Mouse (Mus musculus): ENCODE data around the gene Gm17387.
A peak's percentile ranks its signal among the peaks of the same experiment; 100 is the strongest.
"Not testable (repeated sequence)": the region's sequence is repeated elsewhere in the genome, so short reads cannot be mapped to it uniquely, and the experiment has no call there.

Gene Gm17387

GRCm38 (mm10) chr7:141016707-141017697 is 11.9 kb upstream of the Gm17387 start:
- no peak for DNase-seq (ENCODE audit: low spot score)

DNA sequence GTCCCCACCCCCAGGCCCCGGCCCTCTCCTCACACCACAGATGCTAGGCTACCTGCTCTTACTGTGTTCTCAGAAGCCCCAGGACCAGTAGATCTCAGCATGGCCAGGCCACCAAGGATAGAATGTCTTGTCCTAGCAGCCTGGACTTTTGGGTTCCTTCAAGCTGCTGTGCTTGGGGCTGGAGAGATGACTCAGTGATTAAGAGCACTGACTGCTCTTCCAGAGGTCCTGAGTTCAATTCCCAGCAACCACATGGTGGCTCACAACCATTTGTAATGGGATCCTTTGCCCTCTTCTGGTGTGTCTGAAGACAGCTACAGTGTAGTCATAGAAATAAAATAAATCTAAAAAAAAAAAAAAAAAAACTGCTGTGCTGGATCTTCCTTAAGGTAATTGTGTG is 11.1 kb upstream of the Gm17387 start, which contains the start of gene Ifitm6:
Ifitm6 (minus strand) TSS at position 101 of the 400 bp plus-strand sequence.
- DNase-seq (ENCODE audit: low spot score), result not testable (repeated sequence)

DNA sequence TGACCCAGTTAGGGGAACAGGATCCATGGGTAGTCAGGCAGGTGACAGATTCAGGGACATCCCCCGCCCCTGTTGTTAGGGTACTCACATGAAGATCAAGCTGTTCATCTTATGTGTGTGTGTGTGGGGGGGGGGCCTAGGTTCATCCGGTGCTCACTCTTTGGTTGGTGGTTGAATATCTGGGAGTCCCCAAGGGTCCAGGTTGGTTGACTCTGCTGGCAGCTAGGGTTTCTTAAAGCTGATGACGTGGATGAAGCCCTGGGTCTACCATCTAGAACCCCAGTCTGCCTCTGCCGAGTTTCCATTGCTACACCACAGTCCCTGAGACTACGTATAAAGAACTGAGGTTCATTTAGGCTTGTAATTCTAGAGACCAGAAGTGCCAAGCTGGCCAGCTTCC is 9.9 kb upstream of the Gm17387 start:
- DNase-seq (ENCODE audit: low spot score), result no peak

DNA sequence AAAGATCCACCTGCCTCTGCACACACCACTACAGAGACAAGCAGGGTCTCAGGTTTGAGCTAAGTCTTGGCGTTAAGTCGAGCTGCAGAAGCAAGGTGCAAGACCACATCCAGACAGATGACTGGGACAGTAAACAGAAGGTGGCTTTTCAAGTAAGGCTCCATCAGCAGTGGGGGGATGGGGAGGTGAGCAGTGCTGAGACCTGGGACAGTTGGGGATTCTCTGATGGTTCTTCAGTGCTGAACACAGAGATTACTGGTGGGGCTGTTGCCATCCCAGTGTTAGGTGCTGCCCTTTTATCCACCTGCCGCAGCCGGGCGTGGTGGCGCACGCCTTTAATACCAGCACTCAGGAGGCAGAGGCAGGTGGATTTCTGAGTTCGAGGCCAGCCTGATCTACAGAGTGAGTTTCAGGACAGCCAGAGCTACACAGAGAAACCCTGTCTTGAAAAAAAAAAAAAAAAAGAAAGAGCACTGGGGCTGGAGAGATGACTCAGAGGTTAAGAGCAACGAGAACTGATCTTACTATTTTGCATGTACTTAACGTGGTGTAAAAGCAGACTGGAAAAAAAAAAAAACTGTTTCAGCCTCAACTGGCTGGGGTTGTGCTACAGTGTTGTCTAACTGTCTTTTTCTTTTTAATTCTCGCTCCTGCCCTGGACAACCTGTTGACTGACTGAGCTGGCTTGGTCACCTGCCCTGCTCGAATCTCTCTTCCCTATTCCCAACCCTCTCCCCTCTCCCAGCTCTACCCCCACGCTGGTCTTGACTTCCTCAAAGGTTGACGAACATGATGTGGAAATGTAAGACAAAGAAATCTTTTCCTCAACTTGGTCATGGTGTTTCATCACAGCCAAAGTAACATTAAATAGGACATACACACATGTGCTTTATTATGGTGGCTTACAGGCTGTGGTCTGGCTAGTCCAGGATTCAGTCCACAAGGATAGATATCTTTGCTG is 7.2 kb upstream of the Gm17387 start:
- DNase-seq (ENCODE audit: low spot score), result no peak

DNA sequence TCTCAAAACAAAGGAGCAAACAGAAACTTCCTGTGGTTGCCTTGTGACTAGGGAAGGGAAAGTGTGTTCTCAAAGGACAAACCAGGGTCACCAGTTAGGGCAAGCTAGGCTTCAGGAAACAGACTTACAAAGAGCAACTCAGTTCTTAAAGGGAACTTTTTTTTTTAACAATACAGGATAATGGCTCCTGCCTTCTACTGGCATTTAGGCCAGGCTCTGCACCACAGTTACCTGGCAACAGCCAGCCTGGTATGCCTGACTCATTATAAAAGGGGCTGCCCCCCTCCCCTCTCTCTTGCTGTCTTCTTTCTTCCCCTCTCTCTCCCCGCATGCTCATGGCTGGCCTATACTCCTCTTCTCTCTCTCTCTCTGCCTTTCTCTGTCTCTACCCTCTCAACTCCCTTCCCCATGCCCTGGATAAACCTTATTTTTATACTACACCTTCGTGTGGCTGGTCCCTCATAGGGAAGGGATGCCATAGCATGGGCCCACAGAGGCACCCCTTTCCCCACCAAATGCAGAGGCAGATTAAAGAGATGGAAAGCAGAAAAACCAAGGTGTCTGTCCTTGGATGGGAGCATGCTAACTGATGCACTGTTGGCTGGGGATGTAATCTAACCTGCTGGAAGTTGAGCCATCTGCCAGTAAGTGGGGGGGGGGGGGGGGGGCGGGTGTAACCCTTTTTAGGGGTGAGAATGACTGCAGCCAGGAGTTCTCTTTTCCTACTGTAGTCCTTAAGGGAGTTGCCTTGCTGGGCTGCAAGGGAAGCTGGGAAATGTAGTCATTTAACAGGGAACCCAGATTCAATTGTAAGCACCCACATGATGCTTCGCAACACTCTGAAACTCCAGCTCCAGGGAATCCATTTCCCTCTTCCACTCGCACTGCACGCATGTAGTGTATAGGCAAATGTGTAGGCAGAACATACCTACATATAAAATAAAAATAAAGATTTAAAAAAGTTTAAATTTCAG is 3.8 kb upstream of the Gm17387 start:
- no peak for DNase-seq (ENCODE audit: low spot score)

DNA sequence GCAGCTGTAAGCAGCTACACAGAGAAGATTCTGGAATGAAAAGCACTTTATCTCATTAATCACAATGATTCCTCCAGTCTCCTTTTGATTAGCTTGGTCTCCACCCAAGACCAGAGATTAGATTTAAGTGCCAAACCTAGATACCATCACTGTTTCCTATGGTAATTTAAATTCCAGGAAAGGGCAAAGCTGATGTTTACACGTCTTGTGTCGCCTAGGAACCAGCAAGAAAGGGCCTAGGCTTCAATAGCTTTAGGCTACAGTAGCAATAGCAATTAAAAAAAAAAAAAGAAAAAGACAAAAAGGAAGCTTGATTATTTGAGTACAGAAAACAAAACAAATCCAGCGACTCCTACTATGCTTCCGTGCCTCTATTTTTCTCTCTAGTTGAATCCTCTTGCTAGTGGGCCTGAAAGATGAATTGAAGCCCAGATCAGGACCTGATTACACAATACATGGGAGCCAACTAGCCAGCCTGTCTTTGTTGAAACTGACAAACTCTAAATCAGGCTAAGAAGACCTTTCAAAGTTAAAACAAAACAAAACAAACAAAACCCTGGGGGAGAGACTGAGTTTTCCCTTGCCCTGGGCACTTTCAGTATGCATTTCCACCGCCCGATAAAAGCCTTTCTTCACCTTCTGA is 2.7 kb upstream of the Gm17387 start:
- DNase-seq (ENCODE audit: low spot score), result no peak

- DNase-seq (ENCODE audit: low spot score), result no peak
Observed at GRCm38 (mm10) chr7:141026740-141027098, 2.2 kb upstream of the Gm17387 start.

- DNase-seq (ENCODE audit: low spot score), result no peak
Observed at GRCm38 (mm10) chr7:141030390-141030789, 1.5 kb downstream of the Gm17387 start.

DNA sequence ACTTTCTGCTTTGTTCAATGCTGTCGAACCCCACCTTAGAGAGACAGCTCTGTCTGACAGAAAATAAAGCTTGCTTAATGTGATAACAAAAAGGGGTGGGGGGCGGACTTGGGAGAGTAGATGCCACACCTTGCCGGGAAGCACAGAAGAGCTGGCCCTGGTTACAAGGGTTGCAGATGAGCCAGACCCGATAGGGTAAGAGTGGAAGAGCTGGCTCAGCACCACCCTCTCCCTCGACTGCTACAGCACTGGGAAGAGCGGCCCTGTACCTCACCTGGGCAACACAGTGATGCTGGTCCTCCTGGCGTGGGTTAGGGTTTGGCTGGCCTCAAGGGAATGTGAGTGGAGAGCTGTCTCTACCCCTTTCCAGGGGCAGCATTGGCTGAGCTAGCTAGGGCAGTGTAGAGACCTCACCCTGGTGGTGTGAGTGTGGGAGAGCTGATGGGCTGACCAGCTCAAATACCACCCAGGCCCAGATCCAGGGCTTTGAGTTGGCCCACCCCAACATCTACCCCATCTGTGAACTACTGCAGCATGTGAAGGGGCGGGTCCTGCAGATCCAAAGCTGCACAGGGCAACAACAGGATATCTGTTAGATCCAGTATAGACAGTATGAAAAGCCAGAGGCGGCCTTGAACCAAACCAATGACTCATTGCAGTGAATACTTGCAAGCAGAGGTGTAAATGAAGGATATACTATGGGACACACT is 3.7 kb downstream of the Gm17387 start:
- DNase-seq (ENCODE audit: low spot score), result no peak

DNA sequence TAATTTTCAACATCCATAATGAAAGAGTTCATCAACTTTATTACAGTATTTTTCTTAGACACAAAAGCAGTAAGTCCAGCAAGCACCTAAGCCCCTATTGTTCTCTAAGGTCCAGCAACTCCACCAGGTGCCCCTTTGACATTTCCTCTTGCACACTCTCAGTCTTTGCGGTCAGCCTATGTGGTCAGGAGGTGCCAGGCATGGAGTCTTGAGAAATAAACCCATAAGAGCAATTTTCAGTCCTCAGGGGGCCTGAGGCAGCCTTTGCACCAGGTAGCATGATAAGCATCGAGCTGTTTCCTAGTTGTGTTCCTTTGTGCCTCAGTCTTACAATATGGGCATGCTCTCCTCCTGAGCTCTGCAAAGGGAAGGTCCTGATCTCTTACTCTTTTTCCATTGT is 7.7 kb downstream of the Gm17387 start:
- not testable (repeated sequence) for DNase-seq (ENCODE audit: low spot score)

DNA sequence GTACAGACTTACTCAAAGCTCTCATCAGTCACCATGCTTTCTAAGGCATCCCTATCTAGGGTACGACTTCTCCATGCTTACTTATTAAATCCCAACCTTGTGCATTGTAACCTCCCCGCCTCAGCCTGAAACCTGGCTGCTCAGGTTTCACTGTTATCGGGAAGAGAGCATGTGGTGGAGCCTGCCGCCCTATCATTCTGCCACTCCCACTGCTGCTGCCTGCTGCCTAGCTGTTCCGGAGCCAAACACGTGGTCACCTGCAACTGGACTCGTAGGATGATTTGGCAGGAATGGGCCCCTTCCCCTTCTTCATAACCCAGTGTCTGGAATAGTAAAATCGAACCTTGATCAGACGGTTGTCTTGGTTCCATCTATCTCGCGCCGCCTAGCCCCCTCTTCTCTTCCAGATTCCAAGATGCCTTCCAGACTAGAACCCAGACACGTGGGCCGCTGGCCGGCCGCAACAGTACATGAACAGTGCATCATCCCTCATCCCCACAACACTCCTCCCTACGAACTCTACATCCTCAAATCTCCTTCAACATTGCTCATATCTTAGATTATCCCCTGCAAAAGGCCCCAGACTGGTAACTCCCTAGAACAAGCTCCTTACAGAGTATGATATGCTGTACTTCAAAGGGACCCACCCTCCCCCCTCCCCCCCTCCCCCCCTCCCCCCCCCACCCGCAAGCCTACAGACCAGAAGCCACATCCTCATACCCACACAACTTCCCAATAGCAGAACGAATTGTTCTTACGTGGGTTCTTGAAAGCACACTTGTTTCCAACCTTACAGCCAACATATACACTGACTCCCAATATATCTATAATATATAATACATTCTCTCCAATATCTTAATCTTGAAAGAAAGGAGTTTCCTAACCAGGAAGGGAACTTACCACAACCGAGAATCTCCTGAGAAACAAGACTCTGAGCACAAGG is 9.4 kb downstream of the Gm17387 start:
- no peak for DNase-seq (ENCODE audit: low spot score)

- no peak for DNase-seq (ENCODE audit: low spot score)
Observed at GRCm38 (mm10) chr7:141039386-141040107, 10.6 kb downstream of the Gm17387 start.

DNA sequence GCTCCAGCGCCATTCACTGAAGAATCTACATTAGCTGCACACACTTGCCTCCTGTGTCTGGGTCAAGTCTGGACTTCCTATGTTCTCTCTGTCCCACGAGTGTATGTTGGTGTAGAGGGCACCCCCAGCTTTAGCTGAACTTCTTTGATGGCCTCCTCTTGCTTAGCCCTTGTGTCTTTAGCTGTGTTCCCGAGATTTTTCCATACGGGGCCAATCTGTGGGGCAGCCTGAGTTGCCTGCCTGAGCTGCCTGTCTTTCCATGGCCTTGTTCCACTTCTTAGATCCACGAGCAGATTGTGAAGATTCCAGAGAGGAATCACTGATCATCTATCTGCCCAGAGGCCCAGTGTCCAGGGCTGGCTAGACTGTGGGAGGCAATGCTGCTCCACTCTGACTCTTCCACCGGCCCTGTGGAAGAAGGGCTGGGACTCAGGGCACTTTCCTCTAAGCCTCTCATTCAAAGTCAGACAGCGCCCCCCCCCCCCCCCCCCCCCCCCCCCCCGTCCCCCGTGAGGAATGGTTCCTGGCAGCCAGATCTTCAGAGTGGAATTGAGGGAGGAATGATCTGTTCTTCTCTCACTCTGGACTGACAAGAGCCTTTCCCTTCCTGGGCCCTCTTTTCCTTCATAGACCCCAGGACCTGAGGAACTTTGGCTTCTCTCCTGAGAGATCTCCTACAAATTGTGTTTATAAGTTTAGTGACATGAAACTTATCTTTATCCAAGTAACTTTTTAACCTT is 12.1 kb downstream of the Gm17387 start:
- DNase-seq (ENCODE audit: low spot score), result no peak

- peak; percentile 76 for DNase-seq (ENCODE audit: low spot score)
Observed at GRCm38 (mm10) chr7:141041661-141042060, 12.7 kb downstream of the Gm17387 start.

GRCm38 (mm10) chr7:141042539-141042938 is 13.6 kb downstream of the Gm17387 start:
- no peak for DNase-seq (ENCODE audit: low spot score)

DNA sequence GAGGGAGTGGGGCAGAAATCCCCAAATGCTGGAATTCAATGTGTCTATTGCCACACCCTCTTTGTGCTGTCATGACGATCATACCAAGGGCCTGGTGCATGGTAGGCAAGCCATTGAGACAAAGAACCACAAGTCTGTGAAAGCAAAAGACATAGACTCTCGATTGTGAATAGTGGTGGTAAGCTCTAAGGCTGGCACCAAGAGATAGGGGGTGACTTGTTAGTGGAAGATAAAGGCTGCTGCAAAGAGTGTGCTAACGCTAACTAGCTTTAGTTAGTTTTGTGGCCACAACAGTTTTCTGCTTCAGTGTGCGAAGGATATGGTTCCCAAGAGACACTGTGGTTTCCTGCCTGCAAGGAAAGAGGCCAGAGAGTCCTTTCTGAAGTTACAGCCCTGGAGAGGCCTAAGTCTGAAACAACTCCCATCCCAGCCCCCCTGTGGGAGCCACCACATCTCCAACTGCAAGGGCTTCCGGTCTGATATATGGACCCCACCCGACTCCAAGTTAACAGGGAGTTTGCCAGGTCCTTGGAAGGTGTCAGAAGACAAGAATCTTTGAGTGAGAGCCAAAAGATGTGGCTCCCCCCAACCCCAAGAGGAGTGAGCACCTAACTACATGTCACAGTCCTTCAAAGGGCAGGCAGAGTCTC is 18.1 kb downstream of the Gm17387 start:
- no peak for DNase-seq (ENCODE audit: low spot score)

GRCm38 (mm10) chr7:141047581-141048225 is 18.8 kb downstream of the Gm17387 start:
- DNase-seq (ENCODE audit: low spot score), result peak; percentile 75

Measured in testis, postnatal 10 days (tissue).